Mouse (Mus musculus) c-Kit-positive CD71-positive TER-119-negative erythroid progenitor cells, embryonic 14.5 days (primary cell): ENCODE data around the gene Lrrc74a.

Experiments
- DNase-seq: peaks from one replicate; pipeline ENCODE4 v3.0.0-alpha.2; 2013; ENCODE audit warnings: low read depth

Gene Lrrc74a

DNA sequence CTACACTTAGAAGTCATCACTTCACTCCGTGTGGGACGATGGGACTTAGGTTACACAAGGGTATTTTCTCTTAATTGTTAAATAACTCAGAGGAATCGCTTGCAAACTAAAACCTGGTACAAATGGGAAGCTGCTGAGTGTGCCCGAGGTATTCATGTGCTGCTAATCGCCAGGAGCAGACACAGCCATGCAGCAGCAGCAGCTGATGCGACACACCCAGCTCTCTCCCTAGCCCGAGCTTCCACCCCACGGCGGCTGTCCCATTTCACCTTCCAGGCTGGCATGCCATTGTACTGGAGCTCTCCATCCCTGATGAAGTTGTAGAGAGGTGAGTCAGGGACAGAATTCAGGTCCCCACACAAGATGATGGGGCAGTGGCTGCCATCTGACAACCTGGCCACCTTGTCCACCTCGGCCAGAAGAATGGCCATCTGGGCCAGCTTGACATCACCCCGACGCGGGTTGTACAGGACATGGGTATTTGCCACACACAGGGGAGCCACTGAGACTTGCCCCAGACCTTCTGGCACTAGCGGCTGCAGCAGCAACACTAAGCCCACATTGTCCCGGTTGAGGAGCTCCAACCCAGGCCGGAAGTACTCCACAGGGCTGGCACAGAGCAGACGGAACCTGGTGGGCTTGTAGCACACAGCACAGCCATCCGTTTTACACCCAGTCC, 14.1 kb upstream of the Lrrc74a start:
- DNase-seq: no peak

DNA sequence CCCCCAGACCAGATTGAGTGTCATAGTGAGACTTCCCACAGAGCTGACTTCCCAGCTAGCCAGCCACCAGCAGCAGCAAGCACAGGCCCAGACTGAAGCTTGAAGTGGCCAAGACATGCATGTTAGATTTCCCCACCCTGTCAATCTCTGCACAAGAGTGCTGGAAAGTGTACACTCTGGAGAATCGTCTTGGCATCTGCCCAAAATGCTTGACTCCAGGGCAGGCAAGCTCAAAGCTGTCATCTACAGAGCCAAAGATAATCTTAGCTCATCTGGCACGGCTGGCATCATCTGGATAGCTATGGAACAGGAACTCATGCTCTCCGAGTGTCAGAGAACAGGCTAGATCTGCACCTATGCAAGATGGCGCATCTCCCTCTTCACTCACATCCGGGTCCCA, 12.7 kb upstream of the Lrrc74a start:
- no peak for DNase-seq

DNA sequence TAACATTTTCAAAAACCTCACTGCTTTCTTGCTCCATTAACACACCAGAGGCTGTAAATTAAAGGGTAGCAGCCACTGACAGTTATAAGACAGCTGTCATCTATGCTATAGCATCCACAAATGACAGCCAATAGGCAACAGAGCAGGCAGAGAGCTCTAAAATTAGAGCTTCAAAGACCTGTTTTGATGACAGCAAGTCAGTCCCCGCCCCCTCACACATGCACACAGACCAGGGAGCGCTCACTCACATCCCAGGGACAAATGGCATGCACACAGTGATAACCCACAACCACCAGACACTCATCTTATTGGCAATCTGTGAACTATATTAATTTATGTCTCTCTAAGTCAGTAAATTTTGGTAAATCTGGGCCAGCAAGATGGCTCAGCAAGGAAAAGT, 9.9 kb upstream of the Lrrc74a start:
- no peak for DNase-seq

DNA sequence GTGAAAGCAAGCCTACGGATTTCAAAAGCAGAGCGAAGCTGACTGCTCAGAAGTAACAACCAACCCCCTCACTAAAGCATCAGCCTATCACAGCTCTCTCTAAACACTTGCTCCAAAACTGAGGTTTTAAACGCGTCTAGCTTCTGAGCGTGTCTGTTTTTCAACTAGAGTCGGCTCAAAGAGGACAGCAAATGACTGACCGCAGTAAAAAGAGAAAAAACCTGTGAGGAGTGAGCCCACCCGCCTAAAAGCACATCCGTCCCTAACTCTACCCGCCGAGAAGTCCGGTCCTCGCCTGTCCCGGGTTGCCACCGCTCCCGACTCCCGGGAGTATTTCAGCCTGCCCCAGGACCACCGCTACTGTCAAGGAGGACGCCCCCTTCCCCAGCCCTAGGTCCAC, 8.5 kb upstream of the Lrrc74a start:
- DNase-seq: peak; percentile 15

DNA sequence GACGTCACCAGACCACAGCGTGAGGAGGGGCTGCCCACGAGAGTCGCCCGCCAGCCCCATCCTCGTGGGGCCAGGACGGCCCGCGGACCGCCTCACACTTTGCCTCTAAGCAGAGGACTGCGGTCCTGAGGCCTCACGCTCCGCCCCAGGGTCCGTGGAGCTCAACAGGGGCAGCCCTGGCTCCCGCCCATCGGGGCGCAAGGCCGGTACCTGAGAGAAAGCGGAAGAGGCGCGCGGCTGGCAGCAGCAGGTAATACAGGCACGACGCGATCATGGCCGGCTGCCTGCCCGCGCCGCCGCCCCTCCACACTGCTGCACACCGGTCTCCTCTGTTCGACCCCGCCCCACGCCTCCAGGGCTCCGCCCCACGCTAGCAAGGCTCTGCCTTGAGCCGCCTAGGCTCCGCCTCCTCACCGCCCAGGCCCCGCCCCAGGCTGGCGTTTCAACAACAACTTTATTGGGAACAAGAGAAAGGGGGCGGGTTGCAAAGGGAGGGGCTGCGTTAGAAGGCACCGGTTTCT, 8.0 kb upstream of the Lrrc74a start, which contains the start of gene Angel1:
Gene Angel1 (minus strand): TSS at position 341 of the 521 bp plus-strand sequence.
- DNase-seq: peak; percentile 94

DNA sequence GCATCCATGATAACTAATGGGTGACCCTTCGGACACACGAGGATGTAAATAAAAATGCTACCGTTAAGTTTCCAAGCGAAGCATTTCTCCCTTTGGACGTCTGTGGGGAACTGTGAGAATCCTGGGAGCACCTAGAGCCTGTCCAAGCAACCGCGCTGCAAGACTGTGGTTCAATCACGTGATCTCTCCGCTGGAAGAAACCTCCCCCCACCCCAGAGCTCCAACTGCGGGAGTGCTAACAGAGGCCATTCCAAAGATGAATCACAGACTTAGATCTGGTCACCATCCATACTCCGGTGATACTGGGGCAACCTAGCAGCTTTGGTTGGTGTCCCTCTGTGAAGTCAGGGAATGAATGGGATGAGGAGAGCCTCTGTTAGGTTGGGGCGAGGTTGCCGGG, 26.9 kb downstream of the Lrrc74a start:
- no peak for DNase-seq

DNA sequence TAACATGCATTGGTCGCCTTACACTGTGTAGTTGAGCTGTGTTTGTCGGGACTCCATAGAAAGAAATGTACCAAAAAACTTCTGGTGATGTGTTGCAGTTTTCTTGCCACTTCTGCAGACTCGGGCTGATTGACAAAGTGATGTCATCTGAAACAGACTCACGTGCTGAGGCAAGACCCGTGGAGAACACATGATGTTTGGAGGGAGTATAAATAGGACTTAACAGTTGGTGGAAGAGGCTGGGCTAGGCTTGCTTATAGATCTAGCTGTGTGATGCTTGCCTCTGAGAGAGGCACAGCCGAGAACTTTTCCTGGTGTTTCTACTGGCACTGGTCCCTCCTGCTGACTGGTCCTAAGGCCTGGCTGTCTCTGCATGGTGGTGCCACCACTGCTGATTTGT, 29.9 kb downstream of the Lrrc74a start:
- DNase-seq: no peak

DNA sequence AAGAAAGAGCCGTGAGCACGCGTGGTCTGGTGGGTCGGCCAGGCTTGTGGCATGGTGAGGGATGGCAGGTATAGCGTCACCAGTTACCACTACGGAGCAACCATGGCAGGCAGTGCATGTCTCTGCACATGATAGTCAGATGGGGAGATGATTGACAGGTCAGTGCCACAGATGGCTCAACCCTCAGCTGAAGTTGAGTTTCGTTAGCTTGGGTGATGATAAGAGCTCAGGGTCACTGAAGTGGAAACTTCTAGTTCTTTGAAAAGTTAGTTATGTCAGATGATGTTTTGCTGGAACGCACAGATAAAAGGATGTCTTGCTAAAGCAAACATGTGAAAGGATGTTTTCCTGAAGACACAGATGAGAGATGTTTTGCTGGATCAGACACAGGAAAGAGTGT, 32.3 kb downstream of the Lrrc74a start:
- no peak for DNase-seq

DNA sequence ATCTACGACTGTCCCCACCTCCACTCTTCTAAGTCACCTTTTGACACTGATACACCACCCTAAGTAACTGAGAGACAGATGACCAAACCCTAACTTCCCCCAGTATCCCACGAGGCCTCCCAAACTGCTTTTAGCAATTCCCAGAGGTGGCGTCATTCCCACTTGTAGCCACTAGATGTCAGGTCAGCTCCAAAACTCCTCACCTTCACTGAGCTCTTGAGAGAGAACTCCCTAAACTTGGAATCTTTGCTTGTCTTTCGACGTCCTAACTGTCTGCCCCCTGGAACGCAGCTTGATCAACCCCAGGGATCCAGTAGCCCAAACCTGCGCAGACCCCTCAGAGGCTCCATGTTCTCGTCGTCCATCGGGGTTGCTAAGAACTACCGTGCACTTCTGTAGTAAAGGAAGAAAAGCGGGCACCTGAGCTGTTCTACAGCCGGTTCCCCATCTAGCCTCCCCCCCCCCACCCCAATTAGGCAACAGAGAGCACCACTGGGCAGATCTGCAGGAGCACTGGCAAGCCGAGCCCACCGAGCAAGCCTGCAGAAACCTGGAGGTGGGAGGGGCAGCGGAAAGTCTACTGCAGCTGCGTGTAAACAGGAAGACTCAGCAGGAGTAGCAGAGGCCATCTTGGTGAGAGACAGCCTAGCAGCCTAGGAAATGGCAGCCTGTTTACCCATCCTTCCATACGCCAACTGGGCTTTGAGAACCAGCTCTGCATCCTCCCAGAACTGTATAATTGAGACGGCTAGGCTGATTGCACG, 33.9 kb downstream of the Lrrc74a start:
- DNase-seq: peak; percentile 23

DNA sequence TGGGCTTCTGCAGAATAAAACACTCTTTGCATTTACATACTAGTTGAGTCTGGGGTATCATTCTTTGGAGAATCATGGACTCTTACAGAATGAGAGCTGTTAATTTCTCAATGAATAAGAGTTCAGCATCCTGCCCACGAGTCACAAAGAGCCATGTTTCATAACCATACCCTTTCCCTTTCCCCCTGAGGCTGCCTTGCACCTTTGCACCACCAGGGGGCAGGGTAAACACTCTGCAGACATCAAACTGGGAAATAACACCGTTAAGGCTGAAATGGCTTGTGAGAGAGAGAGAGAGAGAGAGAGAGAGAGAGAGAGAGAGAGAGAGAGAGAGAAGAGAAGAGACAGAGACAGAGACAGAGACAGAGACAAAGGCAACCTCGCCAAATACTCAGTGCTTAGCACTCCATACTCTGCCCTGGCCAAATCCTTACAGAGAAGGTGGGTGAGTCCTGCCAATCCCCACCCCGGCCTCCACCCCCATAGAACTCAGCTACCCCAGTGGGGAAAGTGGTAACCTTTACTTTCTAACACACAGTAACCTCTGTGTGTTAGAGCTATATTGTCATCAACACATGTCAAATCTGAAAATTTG, 34.9 kb downstream of the Lrrc74a start:
- DNase-seq: peak; percentile 51

DNA sequence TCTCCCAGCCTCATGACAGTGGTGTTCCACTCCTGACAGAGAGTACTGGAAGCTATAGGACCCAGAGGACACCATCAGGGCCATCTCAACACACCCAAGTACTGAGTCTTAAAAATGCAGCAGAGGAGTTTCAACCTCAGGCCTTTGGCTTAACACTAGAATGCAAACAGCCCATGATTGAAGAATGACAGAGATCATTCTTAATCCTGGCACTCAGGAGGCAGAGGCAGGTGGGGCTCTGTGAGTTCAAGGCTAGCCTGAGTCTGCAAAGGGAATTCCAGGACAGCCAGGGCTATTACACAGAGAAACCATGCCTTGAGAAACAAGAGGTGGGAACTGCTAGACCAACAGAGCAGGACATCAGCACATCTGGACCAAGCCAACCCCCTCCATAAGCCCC, 35.6 kb downstream of the Lrrc74a start:
- DNase-seq: no peak

DNA sequence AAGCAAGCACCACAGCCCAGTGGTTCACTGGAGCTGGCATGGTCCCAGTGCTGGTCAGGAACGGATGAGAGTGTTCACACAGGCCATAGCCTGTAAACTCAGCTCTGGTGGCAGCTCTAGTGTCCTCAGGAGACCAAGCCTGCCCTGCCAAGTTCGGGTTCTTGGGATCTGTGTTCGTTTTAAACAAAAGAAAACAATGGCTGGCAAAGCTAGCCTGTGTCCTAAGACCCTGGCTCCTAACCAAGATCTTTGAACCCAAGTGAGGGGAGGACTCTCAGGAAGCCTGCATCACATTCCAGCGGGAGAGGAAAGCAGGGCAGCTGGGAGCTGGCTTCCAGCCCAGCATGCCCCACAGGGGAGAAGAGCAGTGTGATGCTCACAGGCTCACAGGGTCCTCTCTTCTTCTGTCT, 36.1 kb downstream of the Lrrc74a start:
- no peak for DNase-seq

DNA sequence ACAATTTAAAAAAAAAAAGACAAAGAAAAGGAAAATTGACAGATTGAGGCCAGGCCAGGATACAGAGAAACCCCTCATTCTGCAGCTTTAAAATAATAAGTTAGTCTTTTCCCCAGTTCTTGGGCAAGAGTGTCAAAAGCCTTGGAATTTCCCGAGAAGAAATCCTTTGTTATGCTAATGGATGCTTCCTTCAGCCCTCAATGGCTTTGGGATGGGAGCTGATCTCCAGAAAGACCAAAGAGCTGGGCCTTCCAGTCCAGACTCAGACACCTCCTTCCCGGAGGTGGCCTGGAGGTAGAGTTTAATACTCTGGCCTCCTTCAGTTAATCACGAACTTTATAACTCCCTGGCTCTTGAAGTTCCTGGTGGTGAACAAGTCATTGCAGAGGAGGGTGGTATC, 36.8 kb downstream of the Lrrc74a start:
- no peak for DNase-seq

DNA sequence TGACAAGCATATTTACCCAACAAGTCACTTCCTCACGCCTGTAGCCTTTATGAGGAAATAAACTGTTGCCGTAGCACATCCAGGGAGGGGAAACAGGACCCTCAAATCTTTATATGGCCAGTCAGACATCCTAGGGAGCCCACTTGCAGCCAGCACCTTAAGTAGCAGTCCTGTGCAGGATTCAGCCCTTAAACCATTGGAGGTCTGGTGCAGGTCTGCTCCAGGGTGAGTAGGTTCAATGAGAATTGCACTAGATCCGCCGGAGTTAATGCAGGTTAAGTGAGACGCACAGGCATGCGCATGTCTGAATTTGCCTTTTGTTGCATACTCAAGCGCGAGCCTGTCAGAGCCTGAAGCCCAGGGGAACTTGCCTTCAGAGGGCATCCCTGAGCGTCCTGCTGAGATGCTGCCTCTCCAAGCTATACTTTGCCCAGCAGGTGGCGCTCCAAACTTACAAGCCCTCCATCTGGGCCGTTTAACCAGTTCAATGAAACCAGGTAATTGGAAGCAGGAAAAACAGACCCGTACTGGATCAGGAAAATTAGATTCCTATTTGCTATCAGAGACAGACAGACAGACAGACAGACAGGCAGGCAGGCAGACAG, 37.8 kb downstream of the Lrrc74a start:
- DNase-seq: peak; percentile 77

DNA sequence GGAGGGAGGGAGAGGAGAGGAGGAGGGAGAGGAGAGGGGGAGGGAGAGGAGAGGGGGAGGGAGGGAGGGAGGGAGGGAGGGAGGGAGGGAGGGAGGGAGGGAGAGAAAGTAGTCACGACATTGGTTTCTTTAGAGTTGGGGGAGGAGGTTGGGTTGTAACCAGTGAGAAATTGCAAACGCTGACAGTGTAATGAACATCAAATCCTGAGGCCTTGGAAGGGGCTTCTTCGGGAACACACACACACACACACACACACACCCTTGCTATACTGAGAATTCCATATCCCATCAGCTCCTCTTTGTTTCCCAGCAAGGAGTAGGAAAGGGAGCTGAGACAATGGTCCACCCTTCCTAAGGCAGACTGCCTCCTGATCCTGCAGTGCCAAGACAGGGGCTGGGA, 38.4 kb downstream of the Lrrc74a start:
- no peak for DNase-seq

DNA sequence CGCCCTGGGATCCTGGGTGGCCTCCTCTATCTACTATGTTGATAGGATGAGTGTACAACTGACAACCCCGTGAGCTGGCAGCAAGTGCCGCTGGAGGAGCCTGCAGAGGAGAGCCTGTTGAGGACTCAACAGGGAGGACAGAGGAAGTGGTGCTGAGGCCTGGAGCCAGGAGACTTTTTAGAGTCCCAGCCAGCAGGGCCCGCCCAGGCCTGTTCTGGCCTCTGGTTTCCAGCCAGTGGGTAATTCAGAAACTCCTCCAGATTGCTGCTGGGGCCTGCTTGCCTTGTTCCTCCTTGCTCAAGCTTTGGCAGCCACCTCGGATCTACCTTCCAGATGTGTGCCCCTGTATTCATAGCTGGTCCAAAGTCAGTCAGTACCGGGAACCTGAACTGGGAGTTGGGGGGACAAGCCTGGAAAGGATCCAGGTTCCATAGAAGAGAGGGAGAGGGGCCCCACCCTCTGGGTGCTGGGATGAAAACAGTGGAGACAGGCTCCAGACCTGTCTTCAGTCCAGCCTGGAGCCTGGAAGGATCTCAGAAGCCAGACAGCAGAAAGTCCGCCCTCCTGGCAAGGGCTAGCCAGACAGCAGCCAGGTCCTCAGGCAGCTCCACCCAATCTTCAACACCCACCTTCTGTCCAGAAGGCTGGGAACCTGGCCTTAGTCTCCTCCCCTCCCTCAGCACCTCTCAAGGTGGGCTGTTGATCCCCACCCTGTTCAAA, 41.6 kb downstream of the Lrrc74a start:
- no peak for DNase-seq

DNA sequence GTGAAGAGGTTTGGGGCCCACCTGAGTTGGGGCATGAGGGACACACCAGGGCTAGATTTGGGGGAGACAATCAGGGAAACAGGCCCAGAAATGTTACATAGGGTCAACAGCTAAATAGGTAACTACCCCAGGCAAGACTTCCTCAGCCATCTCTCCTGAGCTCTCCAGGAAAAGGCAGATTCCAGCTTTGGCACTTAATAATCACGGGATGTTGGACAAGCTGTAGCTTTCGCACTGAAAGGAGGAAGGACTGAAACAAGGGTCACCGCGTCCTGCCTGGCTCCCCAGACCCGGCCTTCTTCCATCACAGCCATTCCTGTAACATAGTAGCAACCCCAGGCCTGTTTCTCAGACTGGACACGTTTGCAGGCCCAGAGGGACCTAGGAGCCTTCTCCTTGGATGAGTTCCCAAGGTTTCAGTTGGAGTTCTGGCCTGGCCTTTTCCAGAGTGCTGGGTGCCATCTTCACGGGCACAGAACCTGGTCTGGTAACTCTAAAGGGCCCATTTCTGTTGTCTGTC, 42.2 kb downstream of the Lrrc74a start:
- no peak for DNase-seq

DNA sequence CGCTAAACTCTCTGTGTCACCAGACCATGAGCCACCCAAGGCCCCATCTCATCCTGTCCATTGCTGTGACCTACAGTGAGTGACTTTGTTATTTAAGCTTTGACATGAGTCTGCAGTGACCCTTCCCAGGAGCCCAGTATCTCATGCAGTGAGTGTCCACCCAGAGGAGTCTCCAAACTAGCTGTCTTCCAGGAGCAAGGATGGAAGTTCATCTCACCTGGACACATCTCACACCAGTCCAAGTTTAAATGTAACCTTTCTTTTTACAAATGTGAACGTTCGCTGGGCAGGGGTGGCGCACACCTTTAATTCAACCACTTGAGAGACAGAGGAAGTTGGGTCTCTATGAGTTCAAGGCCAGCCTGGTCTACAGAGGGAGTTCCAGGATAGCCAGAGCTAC, 44.4 kb downstream of the Lrrc74a start:
- no peak for DNase-seq

DNA sequence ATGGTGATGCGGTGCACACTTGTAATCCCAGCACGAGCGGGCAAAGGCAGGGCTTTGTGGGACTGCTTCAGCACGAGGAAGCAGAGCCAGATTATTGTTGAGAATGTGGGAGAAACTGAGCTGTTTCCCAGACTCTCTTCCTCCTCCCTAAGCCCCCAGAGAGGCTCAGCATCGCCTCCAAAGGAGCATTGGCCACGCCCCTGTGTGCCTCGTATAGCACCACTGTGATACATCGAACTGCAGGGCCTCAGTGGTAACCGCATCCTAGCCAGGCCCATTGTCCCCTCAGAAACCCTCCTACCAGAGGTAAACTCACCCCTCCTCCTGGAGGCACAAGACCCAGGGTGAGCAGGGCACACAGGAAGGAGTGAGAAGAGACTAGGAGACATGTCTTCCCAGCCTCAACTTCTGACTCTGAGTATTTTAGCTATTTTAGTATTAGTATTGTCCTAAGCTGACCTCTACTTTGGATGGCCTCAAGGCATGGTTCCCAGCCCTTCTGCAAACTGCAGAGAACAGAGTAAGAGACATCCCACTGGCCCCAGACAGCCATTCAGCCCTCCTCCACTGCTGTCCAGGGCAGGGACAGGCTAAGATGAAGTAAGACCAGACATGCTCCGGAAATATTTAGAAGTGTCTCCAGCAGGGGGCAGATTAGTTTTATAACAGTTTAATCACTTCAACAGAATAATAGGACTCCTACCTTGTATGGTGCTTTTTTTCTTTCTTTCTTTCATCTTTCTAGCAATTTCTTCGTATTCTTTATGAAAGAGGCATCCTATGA, 45.2 kb downstream of the Lrrc74a start:
- DNase-seq: no peak

DNA sequence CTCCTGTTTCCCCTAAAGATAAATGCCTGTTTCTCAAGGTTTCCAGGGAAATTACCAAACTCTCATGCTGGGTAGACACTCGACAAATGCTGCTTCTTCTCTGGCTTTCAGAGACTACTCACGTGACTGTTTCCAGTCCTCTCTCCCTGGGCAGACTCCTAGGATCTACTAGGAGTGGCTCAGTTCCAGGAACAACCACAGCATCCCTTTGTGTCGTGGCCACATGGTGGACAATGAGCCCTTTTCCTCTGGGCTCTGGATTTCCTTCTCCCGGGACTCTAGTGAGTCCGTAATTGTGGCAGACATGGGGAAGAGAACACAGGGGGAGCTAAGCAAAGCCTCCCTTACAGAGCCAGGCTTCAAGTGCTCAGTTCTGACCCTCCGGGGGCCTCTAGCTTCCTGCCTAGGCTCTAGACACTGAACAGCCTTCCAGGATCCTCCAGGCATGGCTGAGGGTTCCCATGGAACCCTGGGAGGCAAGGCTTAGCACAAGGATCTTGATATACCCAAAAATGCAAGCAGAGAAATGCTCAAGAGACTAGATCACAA, 47.6 kb downstream of the Lrrc74a start:
- no peak for DNase-seq
